Mouse (Mus musculus): Measurements from ENCODE around the gene Grap.

Grap gene

GRCm38 (mm10) chr11:61685119-61685725 lies 32.2 kb downstream of the Grap start:
- peak in 1 of 2 experiments; percentile 43 for DNase-seq

GRCm38 (mm10) chr11:61686141-61686540 lies 33.1 kb downstream of the Grap start:
- no peak for DNase-seq

GRCm38 (mm10) chr11:61686906-61687453 lies 33.9 kb downstream of the Grap start:
- no peak for DNase-seq

- no peak for DNase-seq
These were observed 34.5 kb downstream of the Grap start for GRCm38 (mm10) chr11:61687595-61687994.

GRCm38 (mm10) chr11:61692996-61693395 lies 39.9 kb downstream of the Grap start:
- no peak for DNase-seq

- DNase-seq: no peak
These were observed 45.8 kb downstream of the Grap start for GRCm38 (mm10) chr11:61698852-61699251.

GRCm38 (mm10) chr11:61699460-61699859 lies 46.4 kb downstream of the Grap start:
- no peak for DNase-seq

GRCm38 (mm10) chr11:61699933-61700332 lies 46.9 kb downstream of the Grap start:
- peak; percentile 55 to 67 for DNase-seq

GRCm38 (mm10) chr11:61701696-61702095 lies 48.6 kb downstream of the Grap start:
- DNase-seq: no peak

GRCm38 (mm10) chr11:61702494-61702893 lies 49.4 kb downstream of the Grap start:
- no peak for DNase-seq

- no peak for DNase-seq
These were observed 52.5 kb downstream of the Grap start for GRCm38 (mm10) chr11:61705581-61705980.

GRCm38 (mm10) chr11:61706232-61706631 lies 53.2 kb downstream of the Grap start:
- no peak for DNase-seq

GRCm38 (mm10) chr11:61708928-61709327 lies 55.9 kb downstream of the Grap start:
- no peak for DNase-seq

- peak; percentile 11 to 12 for DNase-seq
These were observed 60.2 kb downstream of the Grap start for GRCm38 (mm10) chr11:61713157-61713855.

- peak; percentile 58 to 72 for DNase-seq
These were observed 61.5 kb downstream of the Grap start for GRCm38 (mm10) chr11:61714346-61715117.

GRCm38 (mm10) chr11:61715130-61715529 lies 62.1 kb downstream of the Grap start:
- DNase-seq: no peak

- DNase-seq: no peak
These were observed 64.9 kb downstream of the Grap start for GRCm38 (mm10) chr11:61717990-61718389.

- no peak for DNase-seq
These were observed 66.3 kb downstream of the Grap start for GRCm38 (mm10) chr11:61719387-61719786.

- no peak for DNase-seq
These were observed 66.8 kb downstream of the Grap start for GRCm38 (mm10) chr11:61719826-61720225.

GRCm38 (mm10) chr11:61720636-61721035 lies 67.6 kb downstream of the Grap start, which contains the start of gene Slc5a10:
Slc5a10 (minus strand) TSS chr11:61720826.
- no peak for DNase-seq

- no peak for DNase-seq
These were observed 69.0 kb downstream of the Grap start for GRCm38 (mm10) chr11:61722077-61722476.

Data from lung, adult 18-20 months (tissue).